Mouse (Mus musculus): ENCODE data around the gene Polr2j.

GRCm38 (mm10) chr5:136136292-136136990, 20.0 kb downstream of the Polr2j start:
- TF ChIP-seq CTCF (IDR thresholded peaks at IDR 0.05; ENCODE audit: control insufficient read depth, insufficient read depth, insufficient replicate concordance, low read depth, low read length) = no peak
- TF ChIP-seq POLR2A (IDR thresholded peaks at IDR 0.05; ENCODE audit: control insufficient read depth, low read depth, low read length) = no peak

Measured in testis, adult 2 months (tissue).